Mouse (Mus musculus) adrenal gland, postnatal 25 days (tissue): ENCODE results near the gene Ngb. TPM values are rescaled to one million over a fixed set of nuclear protein-coding genes. Genes with fewer than 3 reads are reported as not detected.

Experiments
- DNase-seq: peaks from one replicate; pipeline ENCODE4 v3.0.0; 2021; ENCODE audit warnings: mixed read lengths
- long read RNA-seq: library from polyadenylated mRNA; stranded (forward); transcript quantifications from one replicate; pipeline ENCODE4 v2.0.0, GENCODE M21; 2021
- total RNA-seq: library from RNA; stranded (reverse); gene quantifications from 2 replicates; pipeline ENCODE4 v1.2.3, GENCODE M21; 2021

The Ngb gene
- 1.3 TPM in 2 replicates for total RNA-seq
- long read RNA-seq, partial matches to known transcripts, result 0 of 2 reads
- long read RNA-seq, other reads (novel, unspliced or antisense), result 0 of 2 reads

GRCm38 (mm10) chr12:87102165-87102631 lies at the start of gene Ngb:
Gene Ngb, minus strand, starts transcription at chr12:87102539.
- no peak for DNase-seq

- DNase-seq, result no peak
These were observed 47.1 kb upstream of the Ngb start for GRCm38 (mm10) chr12:87149471-87149870.

GRCm38 (mm10) chr12:87148136-87148535 lies 45.8 kb upstream of the Ngb start:
- no peak for DNase-seq

- DNase-seq, result peak; percentile 88
These were observed 45.2 kb upstream of the Ngb start, which contains the start of gene Pomt2 for GRCm38 (mm10) chr12:87147395-87148089. Gene Pomt2, minus strand, starts transcription at chr12:87147968.

- peak; percentile 89 for DNase-seq
These were observed 44.6 kb upstream of the Ngb start, which contains the start of gene Gstz1 for GRCm38 (mm10) chr12:87146966-87147365. Gene Gstz1, plus strand, starts transcription at chr12:87147165.

GRCm38 (mm10) chr12:87142156-87142555 lies 39.8 kb upstream of the Ngb start:
- no peak for DNase-seq

GRCm38 (mm10) chr12:87138768-87139167 lies 36.4 kb upstream of the Ngb start:
- DNase-seq, result no peak

- no peak for DNase-seq
These were observed 36.0 kb upstream of the Ngb start for GRCm38 (mm10) chr12:87138342-87138701.

GRCm38 (mm10) chr12:87137439-87138341 lies 35.4 kb upstream of the Ngb start:
- no peak for DNase-seq

GRCm38 (mm10) chr12:87132784-87133183 lies 30.4 kb upstream of the Ngb start:
- DNase-seq, result no peak

- DNase-seq, result no peak
These were observed 29.9 kb upstream of the Ngb start for GRCm38 (mm10) chr12:87132210-87132609.

- DNase-seq, result peak; percentile 46
These were observed 29.3 kb upstream of the Ngb start for GRCm38 (mm10) chr12:87131619-87132018.

GRCm38 (mm10) chr12:87131181-87131580 lies 28.8 kb upstream of the Ngb start:
- DNase-seq, result peak; percentile 61

GRCm38 (mm10) chr12:87130224-87130623 lies 27.9 kb upstream of the Ngb start:
- no peak for DNase-seq

GRCm38 (mm10) chr12:87127256-87127655 lies 24.9 kb upstream of the Ngb start:
- DNase-seq, result no peak

- no peak for DNase-seq
These were observed 19.7 kb upstream of the Ngb start for GRCm38 (mm10) chr12:87121918-87122589.

GRCm38 (mm10) chr12:87107357-87107977 lies 5.1 kb upstream of the Ngb start:
- DNase-seq, result no peak

- DNase-seq, result no peak
These were observed 2.5 kb upstream of the Ngb start for GRCm38 (mm10) chr12:87104796-87105195.

GRCm38 (mm10) chr12:87103471-87103870 lies 1.1 kb upstream of the Ngb start:
- DNase-seq, result no peak

GRCm38 (mm10) chr12:87100331-87100730 lies 2.0 kb downstream of the Ngb start:
- no peak for DNase-seq

GRCm38 (mm10) chr12:87093671-87094070 lies 8.7 kb downstream of the Ngb start:
- no peak for DNase-seq

- DNase-seq, result no peak
These were observed 9.1 kb downstream of the Ngb start for GRCm38 (mm10) chr12:87093249-87093648.
